ENCODE assay signal across 8 mouse cellular contexts in the genomic region with DNA sequence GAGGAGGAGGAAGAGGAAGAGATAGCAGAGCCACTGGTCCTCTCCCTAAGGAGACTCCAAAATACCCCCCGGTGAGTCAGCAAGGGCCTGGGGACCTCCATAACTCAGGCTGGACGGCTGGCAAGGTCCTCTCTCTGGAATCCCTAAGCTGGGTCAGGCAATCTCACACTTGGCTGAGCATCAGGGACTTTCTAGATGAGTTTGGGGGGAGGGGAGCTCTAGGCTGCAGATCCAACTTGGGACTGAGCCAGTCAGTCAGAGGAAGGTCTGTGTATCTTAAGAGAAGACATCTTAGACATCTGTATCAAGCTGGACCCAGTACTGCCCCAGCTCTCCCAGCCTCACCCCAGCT. TPM values are rescaled to one million over a fixed set of nuclear protein-coding genes. Genes with fewer than 3 reads are reported as not detected.
DNase-seq lines count a peak whose midpoint lies in the region; ATAC-seq and TF ChIP-seq lines count a peak whose summit lies in the region.
"Had no signal": no experiment of that assay in that cellular context is flagged by ENCODE, and none has a peak within 500 bp of the region (broad histone marks: within the 10 kb centered on the region; RNA-seq: fewer than 3 reads in every experiment).

No protein-coding gene starts in this region.

- no peaks in the 10 kb centered on the region for H3K36me3 ChIP-seq in lung, embryonic 15.5 days
- no peaks in the 10 kb centered on the region for H3K36me3 ChIP-seq in midbrain, embryonic 10.5 days

- peaks cover 22% of the 10 kb centered on the region for H3K4me1 ChIP-seq in lung, embryonic 15.5 days
- H3K4me1 ChIP-seq in lung, adult 2 months (ENCODE audit: control insufficient read depth, insufficient read depth, low read length), result no peaks in the 10 kb centered on the region
- H3K4me1 ChIP-seq in cerebellum, adult 2 months (ENCODE audit: control insufficient read depth, insufficient read depth, low read length), result no peaks in the 10 kb centered on the region
- peaks cover 12% of the 10 kb centered on the region for H3K4me1 ChIP-seq in midbrain, embryonic 10.5 days

- peak; percentile 67 for ATAC-seq in lung, embryonic 15.5 days (ENCODE audit: borderline replicate concordance, extremely low read depth, low FRiP score, low TSS enrichment)

- no peak for TF ChIP-seq POLR2A in lung, adult 2 months (IDR thresholded peaks at IDR 0.05; ENCODE audit: borderline replicate concordance, extremely low read depth, low read depth, low read length)
- no peak for TF ChIP-seq POLR2A in brain, embryonic 14.5 days (IDR thresholded peaks at IDR 0.05; ENCODE audit: borderline replicate concordance, extremely low read depth, insufficient read depth, insufficient read length, poor library complexity, severe bottlenecking)
- no peak for TF ChIP-seq POLR2A in cerebellum, adult 2 months (IDR thresholded peaks at IDR 0.05; ENCODE audit: borderline replicate concordance, insufficient read depth, low read length)

- H3K9ac ChIP-seq in lung, embryonic 15.5 days, result no peak overlapping the region

- no peak overlapping the region for H3K4me3 ChIP-seq in lung, embryonic 15.5 days
- H3K4me3 ChIP-seq in lung, adult 2 months (replicated peaks; ENCODE audit: extremely low read depth, low read depth, low read length), result no peak overlapping the region
- no peak overlapping the region for H3K4me3 ChIP-seq in cerebellum, adult 2 months (replicated peaks; ENCODE audit: insufficient read depth, low read depth, low read length)
- no peak overlapping the region for H3K4me3 ChIP-seq in midbrain, embryonic 10.5 days

- no peaks in the 10 kb centered on the region for H3K9me3 ChIP-seq in lung, embryonic 15.5 days
- no peaks in the 10 kb centered on the region for H3K9me3 ChIP-seq in midbrain, embryonic 10.5 days (replicated peaks)

- no peak overlapping the region for H3K4me2 ChIP-seq in lung, embryonic 15.5 days

- no peak for TF ChIP-seq CTCF in lung, adult 2 months (IDR thresholded peaks at IDR 0.05; ENCODE audit: insufficient read depth, low read length)
- TF ChIP-seq CTCF in brain, embryonic 14.5 days (IDR thresholded peaks at IDR 0.05; ENCODE audit: borderline replicate concordance, extremely low read depth, insufficient read depth, insufficient read length), result no peak
- no peak for TF ChIP-seq CTCF in cerebellum, adult 2 months (IDR thresholded peaks at IDR 0.05; ENCODE audit: borderline replicate concordance, insufficient read depth, low read depth, low read length)

- WGBS in lung, embryonic 15.5 days, result 43% methylated on average over 2 of the region's 2 CpGs
- WGBS in lung, adult 2 months, result 28% methylated on average over 2 of the region's 2 CpGs
- WGBS in cerebellum, adult 2 months, result 23% methylated on average over 2 of the region's 2 CpGs
- WGBS in midbrain, embryonic 10.5 days, result 48% methylated on average over 2 of the region's 2 CpGs

- H3K27me3 ChIP-seq in lung, embryonic 15.5 days, result no peaks in the 10 kb centered on the region
- no peaks in the 10 kb centered on the region for H3K27me3 ChIP-seq in cerebellum, adult 2 months (ENCODE audit: control insufficient read depth, insufficient read depth, low read length)
- H3K27me3 ChIP-seq in midbrain, embryonic 10.5 days (ENCODE audit: low read depth, poor library complexity, severe bottlenecking), result 0 out of 2 replicates have a peak, but pooled peaks cover 4% of the 10 kb centered on the region

- no peak overlapping the region for H3K27ac ChIP-seq in lung, embryonic 15.5 days
- no peak overlapping the region for H3K27ac ChIP-seq in cerebellum, adult 2 months (ENCODE audit: insufficient read depth, low read length)
- H3K27ac ChIP-seq in midbrain, embryonic 10.5 days (replicated peaks), result no peak overlapping the region

- DNase-seq in lung, adult 2 months, result no peak
- peak; percentile 34 for DNase-seq in brain, embryonic 14.5 days (ENCODE audit: low read depth)
- DNase-seq in kidney, adult 11 months, result peak; percentile 85
- peak; percentile 69 for DNase-seq in retina, postnatal 1 day
- no peak for DNase-seq in cerebellum, adult 2 months
- no peak for DNase-seq in midbrain, embryonic 10.5 days (ENCODE audit: low spot score)
- DNase-seq: layer of hippocampus, postnatal 36 days had no signal

RNA-seq across cellular contexts. Expression of a gene that starts 0.3 kb away (rescaled TPM):
- 0.14 and 0.26 TPM in 2 replicates for polyA plus RNA-seq in lung, embryonic 15.5 days (2015; fragmentation: Nextera tagmentation; extraction: Ambion mirVana)
- 2.9 and 7.0 TPM in 2 replicates for polyA plus RNA-seq in lung, adult 2 months (2012; rRNA removed)
- 0.12 and 0.35 TPM in 2 replicates for polyA plus RNA-seq in brain, embryonic 14.5 days (2012; rRNA removed)
- 0.14 and 0.15 TPM in 2 replicates for polyA plus RNA-seq in cerebellum, adult 2 months (2012; rRNA removed)
- not detected in 2 replicates for polyA plus RNA-seq in midbrain, embryonic 10.5 days (2016; fragmentation: Nextera tagmentation; extraction: Ambion mirVana)

RNA-seq across cellular contexts. Expression of a gene that starts 5.5 kb away (rescaled TPM):
- 137 and 140 TPM in 2 replicates for polyA plus RNA-seq in lung, embryonic 15.5 days (2015; fragmentation: Nextera tagmentation; extraction: Ambion mirVana)
- 26.1 and 32.8 TPM in 2 replicates for polyA plus RNA-seq in lung, adult 2 months (2012; rRNA removed)
- 67.9 and 74.7 TPM in 2 replicates for polyA plus RNA-seq in brain, embryonic 14.5 days (2012; rRNA removed)
- polyA plus RNA-seq in cerebellum, adult 2 months (2012; rRNA removed), result 52.5 and 61.3 TPM in 2 replicates
- 192 and 236 TPM in 2 replicates for polyA plus RNA-seq in midbrain, embryonic 10.5 days (2016; fragmentation: Nextera tagmentation; extraction: Ambion mirVana)

RNA-seq across cellular contexts. Expression of a gene that starts 24.2 kb away (rescaled TPM):
- polyA plus RNA-seq in lung, embryonic 15.5 days (2015; fragmentation: Nextera tagmentation; extraction: Ambion mirVana), result 156 and 158 TPM in 2 replicates
- 32.1 and 34.5 TPM in 2 replicates for polyA plus RNA-seq in lung, adult 2 months (2012; rRNA removed)
- polyA plus RNA-seq in brain, embryonic 14.5 days (2012; rRNA removed), result 2.1 and 3.4 TPM in 2 replicates
- 1.5 and 1.6 TPM in 2 replicates for polyA plus RNA-seq in cerebellum, adult 2 months (2012; rRNA removed)
- 10.1 and 13.1 TPM in 2 replicates for polyA plus RNA-seq in midbrain, embryonic 10.5 days (2016; fragmentation: Nextera tagmentation; extraction: Ambion mirVana)

RNA-seq across cellular contexts. Expression of a gene that starts 54.0 kb away (rescaled TPM):
- polyA plus RNA-seq in lung, embryonic 15.5 days (2015; fragmentation: Nextera tagmentation; extraction: Ambion mirVana), result 5.3 and 6.4 TPM in 2 replicates
- polyA plus RNA-seq in lung, adult 2 months (2012; rRNA removed), result 103 and 126 TPM in 2 replicates
- polyA plus RNA-seq in brain, embryonic 14.5 days (2012; rRNA removed), result 46.0 and 49.0 TPM in 2 replicates
- polyA plus RNA-seq in cerebellum, adult 2 months (2012; rRNA removed), result 55.3 and 59.5 TPM in 2 replicates
- 2.1 and 2.9 TPM in 2 replicates for polyA plus RNA-seq in midbrain, embryonic 10.5 days (2016; fragmentation: Nextera tagmentation; extraction: Ambion mirVana)

Comparison
In these comparisons a context has a peak if more than half of its experiments do, and no peak if none do; other contexts are left out.
1. DNase-seq: peak in brain, embryonic 14.5 days (single experiment), kidney, adult 11 months (single experiment) and retina, postnatal 1 day (single experiment); none in lung, adult 2 months (single experiment), cerebellum, adult 2 months (0 of 2) and midbrain, embryonic 10.5 days (single experiment).